Mouse (Mus musculus): ENCODE data around the gene Hltf.

GRCm38 (mm10) chr3:20142101-20142500 is 84.5 kb downstream of the Hltf start:
- TF ChIP-seq POLR2A (IDR thresholded peaks at IDR 0.05; ENCODE audit: insufficient read depth, low read depth, low read length) (no peak), CTCF (IDR thresholded peaks at IDR 0.05; ENCODE audit: insufficient read depth, low read depth, low read length) (no peak)
